Mouse (Mus musculus): ENCODE measurements around the gene Olfr1274-ps. TPM values are rescaled to one million over a fixed set of nuclear protein-coding genes. Genes with fewer than 3 reads are reported as not detected.
"Not testable (repeated sequence)": the region's sequence is repeated elsewhere in the genome, so short reads cannot be mapped to it uniquely, and the experiment has no call there.

Gene Olfr1274-ps
- 0.22 TPM in 1 of 2 replicates, not detected in the other for polyA plus RNA-seq (2015; fragmentation: Nextera tagmentation; extraction: Ambion mirVana)

GRCm38 (mm10) chr2:90398633-90399107, at the start of gene Olfr1274-ps:
Olfr1274-ps (plus strand) TSS chr2:90398683.
- H3K4me3 ChIP-seq; H3K27me3 ChIP-seq; H3K9ac ChIP-seq; H3K4me2 ChIP-seq; ATAC-seq (ENCODE audit: insufficient number of reproducible peaks, insufficient read depth, low FRiP score, low TSS enrichment, low read depth); H3K36me3 ChIP-seq; H3K9me3 ChIP-seq; H3K27ac ChIP-seq; H3K4me1 ChIP-seq: not testable (repeated sequence)
- WGBS, result 76% methylated on average over 5 of the region's 7 CpGs

DNA sequence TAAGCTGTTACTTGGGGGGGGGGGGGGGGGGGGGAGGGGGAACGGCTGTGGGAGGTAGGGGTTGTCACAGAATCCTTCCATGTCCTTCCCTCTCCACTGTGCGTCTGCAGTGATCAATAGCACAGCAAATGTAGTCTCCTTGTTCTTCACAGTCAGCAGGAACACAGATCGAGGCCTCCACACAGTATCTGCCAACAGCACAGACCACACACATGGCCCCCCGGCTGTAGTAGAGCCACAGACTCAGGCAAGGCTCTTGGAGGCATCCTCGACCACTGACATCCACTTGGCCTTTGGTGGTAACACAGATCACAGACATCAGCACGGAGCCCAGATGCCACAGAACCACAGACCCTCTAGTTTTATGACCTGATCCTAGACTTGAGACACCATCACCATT, 47.4 kb upstream of the Olfr1274-ps start:
- WGBS, result no CpG with 5 or more reads among the region's 6 CpGs
- not testable (repeated sequence) for H3K4me1 ChIP-seq; H3K27ac ChIP-seq; H3K36me3 ChIP-seq; ATAC-seq (ENCODE audit: insufficient number of reproducible peaks, insufficient read depth, low FRiP score, low TSS enrichment, low read depth); H3K9ac ChIP-seq; H3K9me3 ChIP-seq; H3K4me3 ChIP-seq; H3K4me2 ChIP-seq; H3K27me3 ChIP-seq

- not testable (repeated sequence) for H3K9ac ChIP-seq; H3K9me3 ChIP-seq; H3K36me3 ChIP-seq; H3K27me3 ChIP-seq; H3K4me2 ChIP-seq; ATAC-seq (ENCODE audit: insufficient number of reproducible peaks, insufficient read depth, low FRiP score, low TSS enrichment, low read depth); H3K4me3 ChIP-seq; H3K27ac ChIP-seq; H3K4me1 ChIP-seq
- no CpG with 5 or more reads among the region's 3 CpGs for WGBS
Observed at GRCm38 (mm10) chr2:90351540-90351939, 46.9 kb upstream of the Olfr1274-ps start.

- H3K4me1 ChIP-seq; H3K9ac ChIP-seq; H3K36me3 ChIP-seq; H3K4me3 ChIP-seq; H3K27ac ChIP-seq; H3K27me3 ChIP-seq; H3K4me2 ChIP-seq; ATAC-seq (ENCODE audit: insufficient number of reproducible peaks, insufficient read depth, low FRiP score, low TSS enrichment, low read depth); H3K9me3 ChIP-seq: not testable (repeated sequence)
- WGBS, result no CpG with 5 or more reads among the region's 5 CpGs
Observed at GRCm38 (mm10) chr2:90359229-90359628, 39.3 kb upstream of the Olfr1274-ps start.

DNA sequence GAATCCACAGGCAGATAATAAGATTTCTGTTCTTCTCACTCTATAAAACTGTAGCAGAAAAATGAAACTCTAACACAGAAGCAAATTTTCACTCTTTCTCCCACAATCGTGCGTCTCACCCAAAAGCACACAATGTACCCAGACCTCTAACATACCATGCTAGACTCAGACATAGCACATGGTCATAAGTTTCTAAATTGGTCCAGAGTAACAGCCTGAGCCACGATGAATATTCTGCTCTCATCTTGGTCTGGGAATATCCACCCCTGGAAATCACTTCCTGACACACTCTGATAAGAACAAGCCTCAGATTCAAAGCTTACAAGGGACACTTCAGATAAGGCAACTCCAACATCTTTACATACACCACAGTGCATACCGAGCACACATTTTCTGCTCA, 38.3 kb upstream of the Olfr1274-ps start:
- no CpG with 5 or more reads among the region's 4 CpGs for WGBS
- H3K9ac ChIP-seq; H3K4me1 ChIP-seq; H3K9me3 ChIP-seq; H3K4me3 ChIP-seq; H3K27me3 ChIP-seq; ATAC-seq (ENCODE audit: insufficient number of reproducible peaks, insufficient read depth, low FRiP score, low TSS enrichment, low read depth); H3K27ac ChIP-seq; H3K4me2 ChIP-seq; H3K36me3 ChIP-seq: not testable (repeated sequence)

DNA sequence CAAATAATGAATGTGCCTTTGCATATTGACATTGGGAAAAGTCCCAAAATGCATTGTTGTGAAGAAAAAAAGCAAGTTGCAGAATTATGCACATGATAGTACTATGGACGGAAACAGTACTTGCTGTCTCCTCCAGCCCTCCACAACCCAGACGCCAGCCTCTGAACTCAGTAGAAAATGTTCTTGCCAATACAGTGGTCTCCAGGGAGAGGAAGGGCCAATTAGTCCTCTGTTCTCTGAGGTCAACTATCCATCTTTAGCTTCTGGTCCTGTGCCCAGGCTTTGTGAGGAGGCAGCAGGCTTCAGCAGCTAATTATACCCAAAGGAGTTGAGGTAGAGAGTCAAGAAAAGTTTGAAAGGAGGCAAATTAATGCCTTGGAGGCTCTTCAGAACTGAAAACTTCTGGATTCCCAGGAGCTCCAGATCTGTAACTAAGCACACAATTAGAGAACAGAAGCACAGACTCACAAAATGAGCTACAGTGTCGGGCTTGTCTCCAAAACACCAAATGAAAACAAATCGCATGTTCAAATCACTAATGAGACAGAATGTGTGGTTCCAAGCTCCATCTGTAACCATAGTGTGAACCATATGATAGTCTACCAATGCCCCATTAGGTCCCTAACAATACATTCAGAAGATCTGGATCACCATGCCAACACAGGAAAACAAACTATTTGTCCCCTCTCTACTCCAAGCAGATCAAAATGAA, 15.8 kb downstream of the Olfr1274-ps start:
- not testable (repeated sequence) for H3K9ac ChIP-seq; H3K9me3 ChIP-seq; H3K27me3 ChIP-seq; H3K27ac ChIP-seq; ATAC-seq (ENCODE audit: insufficient number of reproducible peaks, insufficient read depth, low FRiP score, low TSS enrichment, low read depth); H3K36me3 ChIP-seq; H3K4me2 ChIP-seq; H3K4me1 ChIP-seq; H3K4me3 ChIP-seq
- 62% methylated on average over 4 of the region's 4 CpGs for WGBS

GRCm38 (mm10) chr2:90422282-90422681, 23.8 kb downstream of the Olfr1274-ps start:
- not testable (repeated sequence) for H3K4me1 ChIP-seq; H3K4me3 ChIP-seq; H3K9me3 ChIP-seq; H3K27me3 ChIP-seq; H3K9ac ChIP-seq; ATAC-seq (ENCODE audit: insufficient number of reproducible peaks, insufficient read depth, low FRiP score, low TSS enrichment, low read depth); H3K36me3 ChIP-seq; H3K4me2 ChIP-seq; H3K27ac ChIP-seq
- 87% methylated on average over 6 of the region's 6 CpGs for WGBS

DNA sequence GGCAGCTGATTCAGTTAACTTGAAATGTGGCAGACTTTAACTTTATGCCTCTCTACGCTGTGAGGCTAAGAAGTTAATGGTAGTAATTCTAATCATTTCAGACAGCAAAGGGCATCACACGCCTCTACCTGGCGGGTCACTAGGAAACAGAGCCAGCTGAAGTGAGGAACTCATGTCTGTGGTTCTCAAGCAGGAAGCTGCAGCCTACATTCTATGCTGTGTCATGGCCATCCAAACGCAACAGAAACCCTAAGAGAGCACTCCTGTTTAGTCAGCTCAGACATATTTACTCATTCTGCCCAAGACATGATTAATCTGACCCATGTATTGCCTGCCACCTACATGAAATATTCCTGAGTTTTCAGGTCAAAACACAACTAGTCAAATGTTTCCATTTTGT, 26.5 kb downstream of the Olfr1274-ps start:
- WGBS, result no CpG with 5 or more reads among the region's 4 CpGs
- H3K4me2 ChIP-seq; H3K27ac ChIP-seq; H3K27me3 ChIP-seq; ATAC-seq (ENCODE audit: insufficient number of reproducible peaks, insufficient read depth, low FRiP score, low TSS enrichment, low read depth); H3K36me3 ChIP-seq; H3K9me3 ChIP-seq; H3K9ac ChIP-seq; H3K4me3 ChIP-seq; H3K4me1 ChIP-seq: not testable (repeated sequence)

DNA sequence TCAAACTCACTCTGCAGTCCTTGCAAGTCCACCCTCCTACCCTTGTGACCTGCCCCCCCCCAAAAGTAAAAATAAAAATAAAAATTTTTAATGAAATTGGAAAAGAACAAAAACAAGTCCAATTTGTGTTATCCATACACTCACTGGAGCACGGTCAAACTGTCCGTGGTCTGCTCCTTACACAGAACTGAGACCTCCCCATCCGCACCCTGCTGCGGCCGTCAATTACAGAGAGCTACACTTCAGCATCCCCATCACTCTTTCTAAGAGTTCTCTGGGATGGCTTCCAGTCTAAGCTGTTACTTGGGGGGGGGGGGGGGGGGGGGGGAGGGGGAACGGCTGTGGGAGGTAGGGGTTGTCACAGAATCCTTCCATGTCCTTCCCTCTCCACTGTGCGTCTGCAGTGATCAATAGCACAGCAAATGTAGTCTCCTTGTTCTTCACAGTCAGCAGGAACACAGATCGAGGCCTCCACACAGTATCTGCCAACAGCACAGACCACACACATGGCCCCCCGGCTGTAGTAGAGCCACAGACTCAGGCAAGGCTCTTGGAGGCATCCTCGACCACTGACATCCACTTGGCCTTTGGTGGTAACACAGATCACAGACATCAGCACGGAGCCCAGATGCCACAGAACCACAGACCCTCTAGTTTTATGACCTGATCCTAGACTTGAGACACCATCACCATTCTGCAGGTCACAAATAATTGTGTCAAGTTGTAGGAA, 30.7 kb downstream of the Olfr1274-ps start:
- H3K27me3 ChIP-seq; H3K27ac ChIP-seq; H3K4me2 ChIP-seq; H3K36me3 ChIP-seq; ATAC-seq (ENCODE audit: insufficient number of reproducible peaks, insufficient read depth, low FRiP score, low TSS enrichment, low read depth); H3K4me1 ChIP-seq; H3K4me3 ChIP-seq; H3K9ac ChIP-seq; H3K9me3 ChIP-seq: not testable (repeated sequence)
- 78% methylated on average over 1 of the region's 11 CpGs for WGBS

DNA sequence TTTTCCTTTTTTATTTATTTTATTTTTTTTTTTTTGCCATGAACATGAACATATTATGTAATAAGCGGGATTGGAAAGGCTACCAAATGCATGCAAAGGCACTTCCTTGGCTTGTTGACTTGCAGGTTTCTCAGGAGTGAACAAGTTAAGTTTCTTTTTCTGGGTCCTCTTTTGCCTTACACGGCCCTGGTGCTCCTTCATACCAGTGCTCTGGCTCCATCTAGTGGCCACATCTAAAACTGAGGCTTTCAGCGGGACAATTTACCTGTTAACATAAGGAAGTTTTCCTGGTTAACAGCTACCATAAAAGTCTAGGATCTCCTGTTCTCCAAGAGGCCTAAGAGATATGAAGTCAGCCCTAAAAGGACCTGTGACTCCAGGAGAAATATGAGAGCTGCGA, 31.3 kb downstream of the Olfr1274-ps start:
- not testable (repeated sequence) for H3K4me2 ChIP-seq; H3K27me3 ChIP-seq; H3K4me1 ChIP-seq; ATAC-seq (ENCODE audit: insufficient number of reproducible peaks, insufficient read depth, low FRiP score, low TSS enrichment, low read depth); H3K4me3 ChIP-seq; H3K36me3 ChIP-seq; H3K9me3 ChIP-seq; H3K9ac ChIP-seq; H3K27ac ChIP-seq
- WGBS, result no CpG with 5 or more reads among the region's 4 CpGs

GRCm38 (mm10) chr2:90437453-90437852, 39.0 kb downstream of the Olfr1274-ps start:
- not testable (repeated sequence) for H3K4me1 ChIP-seq; ATAC-seq (ENCODE audit: insufficient number of reproducible peaks, insufficient read depth, low FRiP score, low TSS enrichment, low read depth); H3K4me3 ChIP-seq; H3K9ac ChIP-seq; H3K9me3 ChIP-seq; H3K27ac ChIP-seq; H3K27me3 ChIP-seq; H3K4me2 ChIP-seq; H3K36me3 ChIP-seq
- 90% methylated on average over 1 of the region's 5 CpGs for WGBS

DNA sequence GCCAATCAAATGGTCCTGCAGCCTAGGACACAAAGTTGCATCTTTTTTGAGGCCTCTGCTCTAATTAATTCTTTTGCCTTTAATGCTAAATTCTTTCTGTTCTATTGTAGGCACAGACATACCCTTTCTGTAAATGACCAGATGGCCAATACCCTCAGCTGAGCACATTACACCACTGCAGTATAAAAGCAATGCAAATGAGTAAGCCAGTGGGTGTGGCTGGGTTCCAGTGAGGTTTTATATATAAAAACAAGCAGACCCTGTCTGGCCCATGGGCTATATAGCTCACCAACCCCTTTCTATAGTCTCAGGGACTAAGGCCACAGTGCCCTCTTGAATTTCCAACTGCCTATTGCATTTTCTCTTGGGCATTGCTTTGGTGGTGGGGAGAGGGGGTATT, 41.7 kb downstream of the Olfr1274-ps start:
- H3K27me3 ChIP-seq; H3K9ac ChIP-seq; H3K9me3 ChIP-seq; H3K4me2 ChIP-seq; H3K4me1 ChIP-seq; H3K4me3 ChIP-seq; H3K36me3 ChIP-seq; H3K27ac ChIP-seq; ATAC-seq (ENCODE audit: insufficient number of reproducible peaks, insufficient read depth, low FRiP score, low TSS enrichment, low read depth): not testable (repeated sequence)

Measured in embryonic facial prominence, embryonic 13.5 days (tissue).